Mouse (Mus musculus): Measurements from ENCODE around the gene Fubp3.
"Not testable (repeated sequence)": the region's sequence is repeated elsewhere in the genome, so short reads cannot be mapped to it uniquely, and the experiment has no call there.

The Fubp3 gene

GRCm38 (mm10) chr2:31572051-31572914 is at the start of gene Fubp3:
TSS of gene Fubp3 (plus strand) at chr2:31572651.
- peak; percentile 93 for DNase-seq (ENCODE audit: low spot score)

- no peak for DNase-seq (ENCODE audit: low spot score)
Observed at GRCm38 (mm10) chr2:31524641-31525040, 47.8 kb upstream of the Fubp3 start.

- no peak for DNase-seq (ENCODE audit: low spot score)
Observed at GRCm38 (mm10) chr2:31525778-31526177, 46.7 kb upstream of the Fubp3 start.

GRCm38 (mm10) chr2:31530201-31530600 is 42.2 kb upstream of the Fubp3 start:
- DNase-seq (ENCODE audit: low spot score): no peak

GRCm38 (mm10) chr2:31537054-31537453 is 35.4 kb upstream of the Fubp3 start:
- DNase-seq (ENCODE audit: low spot score): peak; percentile 89

- no peak for DNase-seq (ENCODE audit: low spot score)
Observed at GRCm38 (mm10) chr2:31538745-31539144, 33.7 kb upstream of the Fubp3 start.

- DNase-seq (ENCODE audit: low spot score): peak; percentile 43
Observed at GRCm38 (mm10) chr2:31541581-31541980, 30.9 kb upstream of the Fubp3 start.

GRCm38 (mm10) chr2:31547726-31548125 is 24.7 kb upstream of the Fubp3 start:
- DNase-seq (ENCODE audit: low spot score): no peak

- DNase-seq (ENCODE audit: low spot score): no peak
Observed at GRCm38 (mm10) chr2:31550503-31550902, 21.9 kb upstream of the Fubp3 start.

GRCm38 (mm10) chr2:31551351-31551750 is 21.1 kb upstream of the Fubp3 start:
- not testable (repeated sequence) for DNase-seq (ENCODE audit: low spot score)

- DNase-seq (ENCODE audit: low spot score): no peak
Observed at GRCm38 (mm10) chr2:31551971-31552370, 20.5 kb upstream of the Fubp3 start.

GRCm38 (mm10) chr2:31554619-31555018 is 17.8 kb upstream of the Fubp3 start:
- no peak for DNase-seq (ENCODE audit: low spot score)

- DNase-seq (ENCODE audit: low spot score): no peak
Observed at GRCm38 (mm10) chr2:31572915-31573635, 624 bp downstream of the Fubp3 start.

- no peak for DNase-seq (ENCODE audit: low spot score)
Observed at GRCm38 (mm10) chr2:31581617-31582016, 9.2 kb downstream of the Fubp3 start.

- DNase-seq (ENCODE audit: low spot score): no peak
Observed at GRCm38 (mm10) chr2:31591799-31592484, 19.5 kb downstream of the Fubp3 start.

GRCm38 (mm10) chr2:31607555-31607954 is 35.1 kb downstream of the Fubp3 start:
- DNase-seq (ENCODE audit: low spot score): no peak

- DNase-seq (ENCODE audit: low spot score): no peak
Observed at GRCm38 (mm10) chr2:31609859-31610261, 37.4 kb downstream of the Fubp3 start.

- DNase-seq (ENCODE audit: low spot score): no peak
Observed at GRCm38 (mm10) chr2:31610922-31611321, 38.5 kb downstream of the Fubp3 start.

- DNase-seq (ENCODE audit: low spot score): no peak
Observed at GRCm38 (mm10) chr2:31611400-31611799, 38.9 kb downstream of the Fubp3 start.

GRCm38 (mm10) chr2:31612627-31613026 is 40.2 kb downstream of the Fubp3 start:
- no peak for DNase-seq (ENCODE audit: low spot score)

GRCm38 (mm10) chr2:31613781-31614180 is 41.3 kb downstream of the Fubp3 start:
- DNase-seq (ENCODE audit: low spot score): no peak

GRCm38 (mm10) chr2:31618484-31619161 is 46.2 kb downstream of the Fubp3 start:
- DNase-seq (ENCODE audit: low spot score): no peak
